Mouse (Mus musculus): ENCODE measurements at regions not wholly inside any gene's neighbourhood (a gene's known extent, or its start where the extent isn't known, plus 50 kb on each side); places are given as distances from the start of the nearest gene placed in this dataset.

DNA sequence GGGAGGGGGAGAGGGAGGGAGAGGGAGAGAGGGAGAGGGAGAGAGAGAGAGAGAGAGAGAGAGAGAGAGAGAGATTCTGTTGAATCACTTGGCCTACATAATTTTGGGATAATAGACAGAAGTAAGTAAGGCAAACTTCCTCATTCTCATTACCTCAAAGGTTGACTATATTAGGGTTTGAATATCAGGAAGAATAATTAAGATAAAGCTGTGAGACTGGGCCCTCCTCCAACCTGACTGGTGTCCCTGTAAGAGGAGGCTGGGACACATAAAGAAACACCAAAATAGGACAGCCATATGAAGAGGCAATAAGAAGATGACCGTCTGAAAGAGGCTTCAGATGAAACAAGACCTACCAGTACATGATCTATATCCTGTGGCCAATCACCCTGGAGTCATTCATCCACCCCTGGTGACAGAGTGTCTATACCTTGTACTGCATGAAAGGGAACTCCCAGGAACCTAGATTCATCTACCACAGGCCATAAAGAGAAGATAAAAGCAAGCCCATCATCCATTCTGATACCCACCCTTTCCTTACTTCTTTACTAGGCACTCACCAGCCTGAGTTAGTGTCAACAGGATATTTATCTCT lies 171.1 kb upstream of the Cpeb2 start:
- TF ChIP-seq CTCF (IDR thresholded peaks at IDR 0.05; ENCODE audit: insufficient read depth, low read length) (no peak), POLR2A (IDR thresholded peaks at IDR 0.05; ENCODE audit: borderline replicate concordance, extremely low read depth, low read depth, low read length) (no peak)
